Mouse (Mus musculus) c-Kit-positive CD71-negative TER-119-negative erythroid progenitor cells, embryonic 14.5 days (primary cell): Measurements from ENCODE around the gene AC131692.1.
"Not testable (repeated sequence)": the region's sequence is repeated elsewhere in the genome, so short reads cannot be mapped to it uniquely, and the experiment has no call there.

Source experiments
- DNase-seq: peaks from one replicate; pipeline ENCODE4 v3.0.0-alpha.2; 2013; ENCODE audit warnings: low read depth

AC131692.1 gene

GRCm38 (mm10) chr19:6117346-6117985, 23.2 kb downstream of the AC131692.1 start:
- DNase-seq: no peak

DNA sequence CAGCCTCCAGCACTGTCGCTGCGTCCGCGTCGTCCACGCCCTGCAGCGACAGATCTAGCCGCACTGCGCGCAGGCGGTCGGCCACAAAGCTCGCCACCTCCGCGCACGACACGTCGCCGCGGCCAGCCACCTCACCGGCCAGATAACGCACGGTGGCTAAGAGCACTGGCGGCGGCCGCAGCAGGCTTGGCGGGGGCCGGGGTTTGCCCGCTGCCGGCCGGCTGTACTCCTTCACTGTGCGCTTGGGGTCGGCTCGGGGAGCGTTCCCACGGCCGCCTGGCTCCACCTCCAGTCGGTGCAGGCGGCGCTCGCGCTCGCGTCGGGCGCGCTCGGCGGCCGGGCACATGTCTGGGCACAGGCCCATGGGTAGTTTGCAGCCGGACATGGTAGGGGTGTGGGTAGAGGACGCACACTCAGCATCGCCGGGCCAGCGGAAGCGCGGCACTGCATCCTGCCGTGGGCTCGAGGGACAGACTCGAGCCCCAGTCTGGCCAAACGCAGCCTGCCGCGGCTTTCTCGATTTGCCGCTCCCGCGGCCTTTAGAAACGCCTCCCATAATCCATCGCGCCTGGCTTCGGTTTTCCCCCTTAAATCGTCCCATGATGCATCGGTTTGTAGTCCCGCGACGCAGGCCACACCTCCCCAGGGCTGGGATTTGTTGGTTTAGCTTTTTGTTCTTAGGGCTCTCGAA, 23.9 kb downstream of the AC131692.1 start, which contains the start of gene Sac3d1:
Gene Sac3d1, minus strand, starts transcription at position 665 of the 691 bp plus-strand sequence.
- DNase-seq: peak; percentile 91

DNA sequence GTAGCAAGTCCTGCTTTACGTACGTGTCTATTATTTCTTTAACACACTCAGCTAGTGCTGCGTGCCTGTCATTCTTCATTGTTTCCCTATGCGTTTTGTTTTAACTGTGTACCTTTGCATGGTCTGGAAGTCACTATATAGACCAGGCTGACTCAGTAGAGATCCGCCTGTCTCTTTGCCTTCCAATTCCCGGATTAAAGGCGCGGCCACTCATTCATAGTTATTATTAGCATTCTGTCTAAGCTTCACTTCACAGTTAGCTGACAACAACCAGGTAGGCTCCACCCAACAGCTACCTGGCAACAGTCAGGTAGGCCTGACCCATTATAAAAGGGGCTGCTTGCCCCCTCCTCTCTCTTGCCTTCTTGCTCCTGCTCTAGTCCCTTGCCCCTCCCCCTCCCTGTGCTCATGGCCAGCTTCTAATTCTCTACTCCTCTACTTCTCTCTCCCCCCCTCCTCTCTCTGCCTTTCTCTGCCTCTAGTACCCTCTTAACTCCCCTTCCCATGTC, 24.5 kb downstream of the AC131692.1 start:
- no peak for DNase-seq

DNA sequence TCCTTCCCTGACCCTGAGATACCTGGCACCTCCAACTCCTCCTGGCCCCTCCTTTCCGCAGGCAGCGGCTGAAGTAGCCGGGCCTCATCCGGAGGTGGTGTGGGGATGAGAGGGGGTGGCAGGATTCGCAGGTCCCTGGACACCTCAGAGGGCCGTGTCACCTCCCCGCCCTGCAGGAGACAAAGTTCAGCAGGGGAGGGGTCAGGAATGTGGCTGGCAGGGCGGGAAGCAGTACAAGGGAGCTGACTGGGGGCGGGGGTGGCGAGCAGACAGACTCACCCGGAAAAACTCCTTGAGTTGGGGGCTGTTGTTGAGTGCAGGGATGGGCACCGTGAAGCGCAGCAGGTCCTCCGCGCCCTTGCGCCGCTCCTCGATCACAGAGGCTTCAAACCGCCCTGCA, 27.5 kb downstream of the AC131692.1 start:
- DNase-seq: no peak

GRCm38 (mm10) chr19:6123330-6123729, 29.1 kb downstream of the AC131692.1 start:
- no peak for DNase-seq

- no peak for DNase-seq
Observed at GRCm38 (mm10) chr19:6124898-6125297, 30.7 kb downstream of the AC131692.1 start.

- DNase-seq: peak; percentile 72
Observed at GRCm38 (mm10) chr19:6126289-6126688, 32.1 kb downstream of the AC131692.1 start.

DNA sequence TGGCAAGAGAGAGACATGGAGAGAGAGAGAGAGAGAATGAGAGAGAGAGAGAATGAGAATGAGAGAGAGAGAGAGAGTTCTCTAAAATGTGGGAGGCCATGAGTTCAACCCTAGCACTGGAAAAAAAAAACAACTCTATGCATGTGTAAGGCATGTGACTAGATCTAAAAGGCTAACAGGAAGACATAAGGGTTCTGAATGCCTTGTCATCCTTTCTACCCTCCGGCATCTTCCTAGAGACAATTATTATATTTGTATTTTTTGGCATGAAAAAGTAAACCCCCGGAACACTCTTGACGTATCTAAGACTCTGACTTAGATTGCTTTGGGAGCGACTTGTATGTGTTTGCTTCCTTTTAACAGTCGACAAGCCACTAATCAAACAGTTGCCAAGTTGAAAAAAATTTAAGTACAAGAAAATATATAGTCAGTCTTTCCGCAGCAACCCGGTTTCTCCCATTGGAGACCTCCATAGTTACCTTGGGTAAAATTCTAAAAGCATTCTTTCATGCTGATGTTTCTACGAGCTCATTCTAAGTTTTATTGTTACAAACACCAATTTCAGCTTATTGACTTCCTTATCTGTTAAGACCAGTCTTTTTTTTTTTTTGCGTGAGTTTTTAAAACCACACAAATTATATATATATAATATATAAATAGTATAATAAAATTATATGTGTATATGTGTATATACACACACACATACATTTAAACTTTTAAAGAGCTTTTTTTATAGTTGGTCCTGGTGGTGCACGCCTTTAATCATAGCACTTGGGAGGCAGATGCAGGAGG, 32.8 kb downstream of the AC131692.1 start:
- no peak for DNase-seq

GRCm38 (mm10) chr19:6127760-6128341, 33.6 kb downstream of the AC131692.1 start, which contains the start of gene Snx15:
Gene Snx15 (minus strand): TSS chr19:6128304.
- DNase-seq: peak; percentile 94

- not testable (repeated sequence) for DNase-seq
Observed at GRCm38 (mm10) chr19:6130414-6131128, 36.4 kb downstream of the AC131692.1 start.

GRCm38 (mm10) chr19:6132171-6132827, 38.1 kb downstream of the AC131692.1 start:
- no peak for DNase-seq

DNA sequence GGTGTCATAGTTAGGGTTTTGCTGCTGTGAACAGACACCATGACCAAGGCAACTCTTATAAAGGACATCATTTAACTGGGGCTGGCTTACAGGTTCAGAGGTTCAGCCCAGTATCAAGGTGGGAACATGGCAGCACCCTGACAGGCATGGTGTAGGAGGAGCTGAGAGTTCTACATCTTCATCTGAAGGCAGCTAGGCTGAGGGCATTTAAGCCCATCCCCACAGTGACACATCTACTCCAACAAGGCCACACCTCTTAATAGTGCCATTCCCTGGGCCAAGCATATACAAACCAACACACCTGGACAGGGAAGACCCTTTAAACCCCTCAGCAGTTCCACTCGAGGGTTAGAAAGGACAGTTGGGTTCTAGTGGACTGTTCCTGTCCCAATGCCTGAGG, 39.0 kb downstream of the AC131692.1 start:
- DNase-seq: not testable (repeated sequence)

- DNase-seq: no peak
Observed at GRCm38 (mm10) chr19:6136397-6136796, 42.2 kb downstream of the AC131692.1 start.

DNA sequence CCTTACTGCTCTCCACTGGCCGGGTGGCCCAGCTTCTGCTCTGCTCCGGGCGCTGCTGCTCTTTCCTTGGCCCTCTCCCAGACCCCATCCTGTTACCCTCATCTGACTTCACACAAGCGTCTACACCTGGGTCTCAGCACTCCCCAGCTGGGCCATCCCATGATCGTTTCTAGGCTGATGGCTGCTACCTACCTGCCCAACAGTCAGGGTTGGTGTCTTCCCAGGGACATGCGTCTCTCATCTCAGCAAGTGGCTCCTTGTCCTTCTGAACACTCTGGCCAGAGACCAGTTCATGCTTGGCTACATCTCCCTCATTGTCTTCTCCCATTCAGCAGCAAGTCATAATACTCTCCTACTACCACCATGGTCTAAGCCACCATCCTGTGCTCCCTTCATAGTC, 45.5 kb downstream of the AC131692.1 start:
- DNase-seq: no peak

DNA sequence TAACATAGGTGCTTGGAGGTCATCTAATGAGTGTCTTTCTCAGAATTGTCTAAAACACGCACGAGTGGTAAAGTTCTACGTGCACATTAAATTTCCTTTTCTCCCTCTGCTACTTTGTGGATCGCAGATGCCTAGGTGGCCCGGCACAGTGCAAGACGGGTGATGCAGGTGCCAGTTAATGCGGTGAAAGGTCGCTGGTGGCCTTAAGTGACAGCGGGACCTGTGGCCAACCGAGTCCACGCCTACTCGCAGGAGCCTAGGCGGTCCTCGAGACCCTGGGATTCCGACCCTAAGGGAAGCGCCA, 46.1 kb downstream of the AC131692.1 start:
- DNase-seq: no peak

GRCm38 (mm10) chr19:6140678-6141393, 46.6 kb downstream of the AC131692.1 start, which contains the start of gene Batf2:
Gene Batf2 (plus strand): TSS chr19:6140983.
- peak; percentile 89 for DNase-seq

- DNase-seq: peak; percentile 89
Observed at GRCm38 (mm10) chr19:6141394-6141749, 47.2 kb downstream of the AC131692.1 start, which contains the start of gene Arl2. Gene Arl2 (minus strand): TSS chr19:6141548.

- DNase-seq: no peak
Observed at GRCm38 (mm10) chr19:6144842-6145241, 50.6 kb downstream of the AC131692.1 start.
